Mouse (Mus musculus) kidney, postnatal 0 days (tissue): ENCODE measurements around the gene Oxa1l. TPM values are rescaled to one million over a fixed set of nuclear protein-coding genes. Genes with fewer than 3 reads are reported as not detected.

ENCODE experiments used
- ATAC-seq: fragments of 200-750 bp; cut with Nextera tagmentation; replicated peaks from 2 replicates; pipeline ENCODE4 v1.8.0; 2017; ENCODE audit warnings: low read depth, moderate number of reproducible peaks, moderate TSS enrichment, moderate library complexity; ENCODE audit not compliant: low FRiP score
- DNase-seq: peaks from one replicate; pipeline ENCODE4 v3.0.0-alpha.2; 2016; ENCODE audit warnings: low spot score
- H3K27ac ChIP-seq: fragments of 300-500 bp; sonication (generic); 2 replicates; pipeline ENCODE4 v1.5.1; 2014; ENCODE audit warnings: mild to moderate bottlenecking
- H3K27me3 ChIP-seq: fragments of 300-500 bp; sonication (generic); 2 replicates; pipeline ENCODE4 v1.6.1; 2014; ENCODE audit warnings: low read length, mixed read lengths; ENCODE audit not compliant: insufficient read depth
- H3K36me3 ChIP-seq: fragments of 300-500 bp; sonication (generic); 2 replicates; pipeline ENCODE4 v1.6.1; 2014; ENCODE audit warnings: low read length, mixed read lengths; ENCODE audit not compliant: insufficient read depth
- H3K4me1 ChIP-seq: fragments of 300-500 bp; sonication (generic); replicated peaks from 2 replicates; pipeline ENCODE4 v1.6.1; 2014; ENCODE audit warnings: antibody characterized with exemption, low read length, mixed read lengths; ENCODE audit not compliant: insufficient read depth
- H3K4me2 ChIP-seq: fragments of 300-500 bp; sonication (generic); 2 replicates; pipeline ENCODE4 v1.6.1; 2014; ENCODE audit warnings: mild to moderate bottlenecking, low read length, moderate library complexity, mixed read lengths
- H3K4me3 ChIP-seq: fragments of 300-500 bp; sonication (generic); replicated peaks from 2 replicates; pipeline ENCODE4 v1.5.1; 2014; ENCODE audit warnings: low read depth, low read length
- H3K9ac ChIP-seq: fragments of 300-500 bp; sonication (generic); 2 replicates; pipeline ENCODE4 v1.6.1; 2014; ENCODE audit warnings: low read depth, low read length
- H3K9me3 ChIP-seq: fragments of 300-500 bp; sonication (generic); replicated peaks from 2 replicates; pipeline ENCODE4 v1.6.1; 2016; ENCODE audit warnings: low read length, inconsistent platforms, mixed read lengths
- CTCF ChIP-seq: IDR thresholded peaks from 2 replicates; pipeline ENCODE4 v1.5.1; 2016; ENCODE audit warnings: antibody characterized with exemption, low read depth, mild to moderate bottlenecking, moderate library complexity
- WGBS: fragments of 180-500 bp; shearing (Covaris S2); extraction: QIAGEN DNeasy Blood & Tissue Kit; methylation state at CpG from one replicate; pipeline ENCODE4 v1.1.7; 2014; 5-methylcytosine and 5-hydroxymethylcytosine counted together
- polyA plus RNA-seq: library from polyadenylated mRNA; unstranded; fragments of >200 nt; fragmentation: Nextera tagmentation; extraction: Ambion mirVana; gene quantifications from 2 replicates; pipeline ENCODE4 v1.2.1, GENCODE M21; 2015

Gene Oxa1l
- polyA plus RNA-seq, 1 experiment from 2014 or later: 57.6 TPM

- DNase-seq (no peak), ATAC-seq (no peak)
- Histone ChIP-seq H3K4me3 (no peak overlapping the region), H3K9me3 (no peaks in the 10 kb centered on the region), H3K9ac (no peak overlapping the region), H3K27ac (no peak overlapping the region), H3K27me3 (no peaks in the 10 kb centered on the region), H3K4me2 (no peak overlapping the region), H3K36me3 (peaks cover 50% of the 10 kb centered on the region), H3K4me1 (no peaks in the 10 kb centered on the region)
- 90% methylated on average over 3 of the region's 3 CpGs for WGBS
- TF ChIP-seq CTCF: no peak
These were observed 8.7 kb downstream of the Oxa1l start for GRCm38 (mm10) chr14:54369372-54369771.

- no peaks in the 10 kb centered on the region for H3K4me1 ChIP-seq
- DNase-seq: no peak
- H3K4me2 ChIP-seq: no peak overlapping the region
- WGBS: 84% methylated on average over 6 of the region's 6 CpGs
- H3K27me3 ChIP-seq: no peaks in the 10 kb centered on the region
- no peak for TF ChIP-seq CTCF
- H3K9ac ChIP-seq: no peak overlapping the region
- ATAC-seq: no peak
- no peak overlapping the region for H3K27ac ChIP-seq
- H3K36me3 ChIP-seq: peaks cover 50% of the 10 kb centered on the region
- no peaks in the 10 kb centered on the region for H3K9me3 ChIP-seq
- no peak overlapping the region for H3K4me3 ChIP-seq
These were observed 10.0 kb downstream of the Oxa1l start for GRCm38 (mm10) chr14:54370595-54370994.

GRCm38 (mm10) chr14:54371460-54371859 lies 10.8 kb downstream of the Oxa1l start:
- ATAC-seq: no peak; the same call in 1 of the 2 replicates
- H3K27ac ChIP-seq: no peak overlapping the region
- whole genome bisulfite sequencing: 92% methylated on average over 10 of the region's 10 CpGs

GRCm38 (mm10) chr14:54372923-54373322 lies 12.3 kb downstream of the Oxa1l start:
- H3K4me3 ChIP-seq: no peak overlapping the region
- no peak for ATAC-seq
- 83% methylated on average over 9 of the region's 9 CpGs for WGBS

More at GRCm38 (mm10) chr14:54371460-54371859, 10.8 kb downstream of the Oxa1l start:
- peaks cover 49% of the 10 kb centered on the region for H3K36me3 ChIP-seq
- no peaks in the 10 kb centered on the region for H3K4me1 ChIP-seq
- DNase-seq: no peak
- H3K27me3 ChIP-seq: no peaks in the 10 kb centered on the region
- no peaks in the 10 kb centered on the region for H3K9me3 ChIP-seq
- H3K4me2 ChIP-seq: no peak overlapping the region
- no peak overlapping the region for H3K4me3 ChIP-seq
- no peak overlapping the region for H3K9ac ChIP-seq
- no peak for TF ChIP-seq CTCF

GRCm38 (mm10) chr14:54375916-54376315 lies 15.3 kb downstream of the Oxa1l start:
- ATAC-seq: no peak
- peak; percentile 57 for DNase-seq
- Histone ChIP-seq H3K4me3 (no peak overlapping the region), H3K4me1 (no peaks in the 10 kb centered on the region), H3K27ac (no peak overlapping the region), H3K36me3 (peaks cover 8% of the 10 kb centered on the region; the same call in 1 of the 2 replicates), H3K9me3 (no peaks in the 10 kb centered on the region), H3K4me2 (no peak overlapping the region), H3K9ac (no peak overlapping the region), H3K27me3 (no peaks in the 10 kb centered on the region)
- WGBS: 83% methylated on average over 3 of the region's 3 CpGs
- TF ChIP-seq CTCF: peak; percentile 73

More at GRCm38 (mm10) chr14:54372923-54373322, 12.3 kb downstream of the Oxa1l start:
- DNase-seq: no peak
- Histone ChIP-seq H3K27ac (no peak overlapping the region), H3K4me2 (no peak overlapping the region), H3K4me1 (no peaks in the 10 kb centered on the region), H3K36me3 (peaks cover 34% of the 10 kb centered on the region), H3K9me3 (no peaks in the 10 kb centered on the region), H3K9ac (no peak overlapping the region), H3K27me3 (no peaks in the 10 kb centered on the region)
- TF ChIP-seq CTCF: no peak

GRCm38 (mm10) chr14:54377166-54377565 lies 16.5 kb downstream of the Oxa1l start:
- Histone ChIP-seq H3K36me3 (no peaks in the 10 kb centered on the region), H3K27ac (no peak overlapping the region), H3K27me3 (no peaks in the 10 kb centered on the region), H3K4me2 (no peak overlapping the region), H3K9ac (no peak overlapping the region), H3K9me3 (no peaks in the 10 kb centered on the region), H3K4me3 (no peak overlapping the region), H3K4me1 (peaks cover 5% of the 10 kb centered on the region; the same call in 1 of the 2 replicates)
- no peak for TF ChIP-seq CTCF
- ATAC-seq (no peak), DNase-seq (no peak)
- WGBS: 78% methylated on average over 6 of the region's 6 CpGs

- no peaks in the 10 kb centered on the region for H3K9me3 ChIP-seq
- ATAC-seq: no peak
- TF ChIP-seq CTCF: no peak
- no peaks in the 10 kb centered on the region for H3K27me3 ChIP-seq
- no peak overlapping the region for H3K4me3 ChIP-seq
- 0 out of 2 replicates have a peak overlapping the region, but pooled peaks have one; percentile 4 for H3K27ac ChIP-seq
- peaks cover 21% of the 10 kb centered on the region for H3K4me1 ChIP-seq
- no peak overlapping the region for H3K9ac ChIP-seq
- WGBS: 44% methylated on average over 13 of the region's 13 CpGs
- no peaks in the 10 kb centered on the region for H3K36me3 ChIP-seq
- no peak overlapping the region for H3K4me2 ChIP-seq
- no peak for DNase-seq
These were observed 18.9 kb downstream of the Oxa1l start for GRCm38 (mm10) chr14:54379571-54379970.
